Mouse (Mus musculus): ENCODE measurements around the gene Tjp3.

DNA sequence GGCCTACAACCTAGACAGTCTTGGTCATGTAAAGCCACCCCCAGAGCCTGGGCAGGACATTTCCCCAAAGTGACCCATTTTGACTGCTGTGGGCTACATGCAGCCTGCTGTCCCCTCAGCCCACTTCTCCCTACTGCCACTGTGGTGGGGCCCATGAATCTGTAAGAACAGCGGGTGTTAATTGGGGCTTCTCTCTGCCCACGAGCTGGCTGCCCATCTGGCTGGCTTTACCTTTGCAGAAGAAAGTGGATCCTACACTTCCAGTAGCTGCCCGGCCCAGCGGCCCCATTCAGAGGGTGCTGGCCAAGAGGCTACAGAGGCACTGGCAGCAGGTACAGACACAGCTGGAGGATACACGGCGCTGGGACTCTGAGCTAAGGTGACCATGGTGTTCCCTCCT lies 46.2 kb downstream of the Tjp3 start:
- TF ChIP-seq POU5F1 (IDR thresholded peaks at IDR 0.05; ENCODE audit: borderline replicate concordance, low read length) = no peak
- TF ChIP-seq CTCF (conservative IDR thresholded peaks at IDR 0.05; ENCODE audit: low read length) = no peak
- TF ChIP-seq NANOG (IDR thresholded peaks at IDR 0.05; ENCODE audit: borderline replicate concordance, low read length) = no peak

Data from E14TG2a.4 (cell line).